Mouse (Mus musculus) small intestine, adult 2 months (tissue): ENCODE results near the gene Pde6h. TPM values are rescaled to one million over a fixed set of nuclear protein-coding genes. Genes with fewer than 3 reads are reported as not detected.

Experiments used
- H3K27ac ChIP-seq: fragments of 200-500 bp; 2 replicates; pipeline ENCODE4 v1.5.1; 2012; ENCODE audit warnings: low read depth, low read length, control low read depth, inconsistent platforms; ENCODE audit not compliant: insufficient read depth
- H3K27me3 ChIP-seq: fragments of 200-500 bp; 2 replicates; pipeline ENCODE4 v1.6.1; 2012; ENCODE audit warnings: mild to moderate bottlenecking, moderate library complexity, low read length, inconsistent platforms; ENCODE audit not compliant: control insufficient read depth, insufficient read depth
- H3K36me3 ChIP-seq: fragments of 200-500 bp; 2 replicates; pipeline ENCODE4 v1.6.1; 2012; ENCODE audit warnings: mild to moderate bottlenecking, low read length, control low read depth, inconsistent platforms; ENCODE audit not compliant: control insufficient read depth, insufficient read depth
- H3K4me1 ChIP-seq: fragments of 200-500 bp; 2 replicates; pipeline ENCODE4 v1.6.1; 2012; ENCODE audit warnings: low read length, inconsistent platforms, mixed read lengths; ENCODE audit not compliant: control insufficient read depth, insufficient read depth, insufficient read length
- H3K4me3 ChIP-seq: fragments of 200-500 bp; 2 replicates; pipeline ENCODE4 v1.5.1; 2012; ENCODE audit warnings: low read depth, mild to moderate bottlenecking, control low read depth, inconsistent platforms, low read length, moderate library complexity
- CTCF ChIP-seq: fragments of 200-500 bp; IDR thresholded peaks from 2 replicates; pipeline ENCODE4 v1.5.1; 2012; ENCODE audit warnings: low read depth, mild to moderate bottlenecking, control low read depth, inconsistent platforms, low read length, moderate library complexity, mixed read lengths; ENCODE audit not compliant: insufficient replicate concordance, insufficient read length; ENCODE audit errors: extremely low read depth
- POLR2A ChIP-seq: fragments of 200-500 bp; IDR thresholded peaks from 2 replicates; pipeline ENCODE4 v1.6.1; 2012; ENCODE audit warnings: low read depth, mild to moderate bottlenecking, control low read depth, inconsistent platforms, low read length, moderate library complexity
- WGBS: fragments of 180-500 bp; shearing (Covaris S2); methylation state at CpG from one replicate; pipeline ENCODE4 v1.1.7; 2018; 5-methylcytosine and 5-hydroxymethylcytosine counted together
- polyA plus RNA-seq: library from polyadenylated mRNA; depleted of rRNA; stranded (reverse); fragments of >200 nt; gene quantifications from 2 replicates; pipeline ENCODE4 v1.2.3, GENCODE M21; 2012; rRNA removed

The Pde6h gene
- polyA plus RNA-seq, 1 experiment: not detected

DNA sequence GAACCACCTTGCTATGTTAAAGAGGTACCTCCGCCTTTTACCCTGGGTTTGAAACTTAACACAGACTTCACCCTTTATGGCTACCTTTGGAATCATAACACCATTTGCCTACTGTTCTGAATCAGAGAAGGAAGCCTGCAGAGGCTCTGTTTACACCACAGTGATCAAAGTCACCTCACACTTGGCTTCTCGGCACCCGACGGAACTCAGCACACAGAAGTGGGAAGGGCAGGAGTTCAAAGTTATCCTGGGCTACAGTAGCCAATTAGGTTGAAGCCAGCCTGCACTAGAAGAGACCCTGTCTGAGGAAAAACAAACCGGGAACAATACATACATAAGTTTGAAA, 78.5 kb downstream of the Pde6h start:
- TF ChIP-seq CTCF: no peak
- TF ChIP-seq POLR2A: no peak
- H3K27ac ChIP-seq: peak overlapping the region; percentile 78
- no peaks in the 10 kb centered on the region for H3K27me3 ChIP-seq
- 40% methylated on average over 5 of the region's 5 CpGs for WGBS
- no peak overlapping the region for H3K4me3 ChIP-seq
- H3K4me1 ChIP-seq: peaks cover 6% of the 10 kb centered on the region
- H3K36me3 ChIP-seq: no peaks in the 10 kb centered on the region

- Histone ChIP-seq H3K36me3 (no peaks in the 10 kb centered on the region), H3K27me3 (no peaks in the 10 kb centered on the region), H3K4me3 (no peak overlapping the region), H3K4me1 (peaks cover 6% of the 10 kb centered on the region), H3K27ac (no peak overlapping the region)
- 83% methylated on average over 4 of the region's 4 CpGs for WGBS
- no peak for TF ChIP-seq CTCF
- TF ChIP-seq POLR2A: no peak
These were observed 80.7 kb downstream of the Pde6h start for GRCm38 (mm10) chr6:137004359-137004758.

- TF ChIP-seq POLR2A (no peak), CTCF (no peak)
- H3K4me3 ChIP-seq: no peak overlapping the region
- H3K4me1 ChIP-seq: no peaks in the 10 kb centered on the region
- no peaks in the 10 kb centered on the region for H3K36me3 ChIP-seq
- H3K27ac ChIP-seq: no peak overlapping the region
- H3K27me3 ChIP-seq: no peaks in the 10 kb centered on the region
- 31% methylated on average over 5 of the region's 5 CpGs for WGBS
These were observed 87.6 kb downstream of the Pde6h start for GRCm38 (mm10) chr6:137011187-137011586.

- H3K27me3 ChIP-seq: no peaks in the 10 kb centered on the region
- no peaks in the 10 kb centered on the region for H3K36me3 ChIP-seq
- H3K4me1 ChIP-seq: no peaks in the 10 kb centered on the region
- TF ChIP-seq CTCF (no peak), POLR2A (no peak)
- H3K4me3 ChIP-seq: no peak overlapping the region
- H3K27ac ChIP-seq: no peak overlapping the region
- WGBS: 51% methylated on average over 6 of the region's 6 CpGs
These were observed 90.7 kb downstream of the Pde6h start for GRCm38 (mm10) chr6:137014346-137014745.

DNA sequence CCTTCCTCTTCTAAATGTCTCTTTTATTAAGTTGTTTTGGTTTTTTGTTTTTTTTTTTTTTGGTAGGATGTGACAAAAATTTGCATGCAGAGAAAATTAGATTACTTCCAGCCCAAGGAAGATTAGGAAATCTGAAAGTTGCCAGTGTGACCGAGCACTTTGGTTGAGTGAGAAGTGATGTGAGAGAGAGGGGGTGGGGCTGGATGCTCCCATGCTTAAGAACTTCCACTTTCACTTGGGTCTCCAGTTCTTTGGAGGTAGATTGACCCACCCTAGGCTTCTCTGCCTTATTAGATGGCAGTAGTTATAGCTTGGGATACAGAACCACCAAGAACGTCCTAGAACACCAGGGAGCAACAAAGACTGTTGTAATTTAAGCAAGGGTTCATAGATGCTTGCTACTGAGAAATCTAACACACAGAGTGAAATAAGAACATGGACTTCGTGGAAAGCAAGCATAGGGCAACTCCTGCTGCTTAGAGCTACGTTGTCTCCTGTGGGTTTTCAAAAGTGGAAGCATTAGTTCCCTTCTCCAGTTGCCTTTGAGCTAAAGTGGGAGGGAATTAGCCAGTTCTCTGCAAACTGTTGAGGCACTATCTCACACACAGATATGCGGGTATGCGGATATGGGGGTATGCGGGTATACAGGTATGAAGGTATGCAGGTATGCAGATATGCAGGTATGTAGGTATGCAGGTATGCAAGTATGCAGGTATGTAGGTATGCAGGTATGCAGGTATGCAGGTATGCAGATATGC, 93.8 kb downstream of the Pde6h start:
- Histone ChIP-seq H3K27ac (no peak overlapping the region), H3K27me3 (no peaks in the 10 kb centered on the region; the same call in 1 of the 2 replicates), H3K36me3 (no peaks in the 10 kb centered on the region), H3K4me3 (no peak overlapping the region), H3K4me1 (no peaks in the 10 kb centered on the region)
- no peak for TF ChIP-seq CTCF
- TF ChIP-seq POLR2A: no peak
- WGBS: 77% methylated on average over 7 of the region's 7 CpGs

Other genes starting within 250 kb of the Pde6h start
- gene Gucy2c, start 142.1 kb upstream of the Pde6h start, polyA plus RNA-seq: 26.6 and 69.2 TPM in 2 replicates
- 2.0 and 3.9 TPM in 2 replicates for gene Hist4h4, start 119.4 kb upstream of the Pde6h start, polyA plus RNA-seq
- gene H2afj, start 115.6 kb upstream of the Pde6h start, polyA plus RNA-seq: 401 and 773 TPM in 2 replicates
- gene BC049715, start 96.2 kb upstream of the Pde6h start, polyA plus RNA-seq: 0.28 and 0.56 TPM in 2 replicates
- gene Wbp11, start 95.6 kb upstream of the Pde6h start, polyA plus RNA-seq: 16.0 and 32.0 TPM in 2 replicates
- gene Smco3, start 88.4 kb upstream of the Pde6h start, polyA plus RNA-seq: not detected in 2 replicates
- gene Art4, start 66.1 kb upstream of the Pde6h start, polyA plus RNA-seq: 0.04 and 0.11 TPM in 2 replicates
- 76.2 and 91.8 TPM in 2 replicates for gene Mgp, start 48.0 kb upstream of the Pde6h start, polyA plus RNA-seq
- gene Erp27, start 1.7 kb upstream of the Pde6h start, polyA plus RNA-seq: 0.28 and 23.3 TPM in 2 replicates
- gene Arhgdib, start 18.1 kb downstream of the Pde6h start, polyA plus RNA-seq: 11.2 and 22.6 TPM in 2 replicates
- 2.1 and 3.4 TPM in 2 replicates for gene Rerg, start 246.7 kb downstream of the Pde6h start, polyA plus RNA-seq